Mouse (Mus musculus) hindbrain, postnatal 0 days (tissue): Measurements from ENCODE around the gene Dock4. TPM values are rescaled to one million over a fixed set of nuclear protein-coding genes. Genes with fewer than 3 reads are reported as not detected.

Source experiments
- ATAC-seq: fragments of 200-750 bp; cut with Nextera tagmentation; 2 replicates; pipeline ENCODE4 v1.8.0; 2017; ENCODE audit warnings: mild to moderate bottlenecking, moderate TSS enrichment, moderate library complexity
- DNase-seq: peaks from one replicate; pipeline ENCODE4 v3.0.0-alpha.2; 2015; ENCODE audit warnings: low spot score
- H3K27ac ChIP-seq: fragments of 300-500 bp; sonication (generic); 2 replicates; pipeline ENCODE4 v1.5.1; 2014; ENCODE audit warnings: mild to moderate bottlenecking
- H3K27me3 ChIP-seq: fragments of 300-500 bp; sonication (generic); 2 replicates; pipeline ENCODE4 v1.6.1; 2014; ENCODE audit warnings: low read length, mixed read lengths; ENCODE audit not compliant: insufficient read depth
- H3K36me3 ChIP-seq: fragments of 300-500 bp; sonication (generic); 2 replicates; pipeline ENCODE4 v1.6.1; 2014; ENCODE audit warnings: low read length, mixed read lengths; ENCODE audit not compliant: insufficient read depth
- H3K4me1 ChIP-seq: fragments of 300-500 bp; sonication (generic); 2 replicates; pipeline ENCODE4 v1.6.1; 2014; ENCODE audit warnings: antibody characterized with exemption, low read length, mixed read lengths; ENCODE audit not compliant: insufficient read depth
- H3K4me2 ChIP-seq: fragments of 300-500 bp; sonication (generic); 2 replicates; pipeline ENCODE4 v1.6.1; 2014; ENCODE audit warnings: low read depth, mild to moderate bottlenecking, low read length, moderate library complexity, mixed read lengths
- H3K4me3 ChIP-seq: fragments of 300-500 bp; sonication (generic); 2 replicates; pipeline ENCODE4 v1.5.1; 2014; ENCODE audit warnings: low read length
- H3K9ac ChIP-seq: fragments of 300-500 bp; sonication (generic); replicated peaks from 2 replicates; pipeline ENCODE4 v1.6.1; 2014; ENCODE audit warnings: mild to moderate bottlenecking, low read length, moderate library complexity, mixed read lengths
- H3K9me3 ChIP-seq: fragments of 300-500 bp; sonication (generic); 2 replicates; pipeline ENCODE4 v1.6.1; 2016; ENCODE audit warnings: low read length, mixed read lengths
- CTCF ChIP-seq: IDR thresholded peaks from 2 replicates; pipeline ENCODE4 v1.5.1; 2016; ENCODE audit warnings: antibody characterized with exemption, control low read depth, low read depth
- WGBS: fragments of 180-500 bp; shearing (Covaris S2); extraction: QIAGEN DNeasy Blood & Tissue Kit; methylation state at CpG from one replicate; pipeline ENCODE4 v1.1.7; 2014; 5-methylcytosine and 5-hydroxymethylcytosine counted together
- polyA plus RNA-seq: library from polyadenylated mRNA; unstranded; fragments of >200 nt; fragmentation: Nextera tagmentation; extraction: Ambion mirVana; gene quantifications from 2 replicates; pipeline ENCODE4 v1.2.1, GENCODE M21; 2015
- total RNA-seq: library from RNA; depleted of rRNA; stranded (reverse); fragments of >200 nt; gene quantifications from 2 replicates; pipeline ENCODE4 v1.2.3, GENCODE M21; 2014

Dock4 gene
- total and polyA plus RNA-seq, 2 experiments from 2014 or later, result 16.7 to 30.7 TPM

DNA sequence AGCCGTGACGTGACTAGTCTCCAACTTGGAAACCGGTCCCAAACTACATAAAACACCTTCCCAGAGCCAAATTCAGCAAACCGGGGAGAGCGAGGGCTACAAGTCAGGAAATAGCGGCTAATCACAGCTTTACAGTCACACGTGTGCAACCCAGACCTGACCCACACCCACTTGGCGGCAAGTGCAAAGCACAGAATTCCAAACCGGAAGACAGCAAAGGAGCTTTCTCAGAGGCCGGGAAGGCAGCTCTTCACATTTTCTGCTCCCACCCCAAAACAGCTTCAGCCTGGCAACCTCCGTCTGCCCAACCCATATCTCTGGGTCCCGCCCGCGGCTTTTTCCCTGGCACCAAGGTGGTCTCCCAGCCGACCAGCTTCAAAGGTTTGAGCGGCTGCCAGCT, 546 bp upstream of the Dock4 start:
- no peaks in the 10 kb centered on the region for H3K9me3 ChIP-seq
- DNase-seq (peak; percentile 63), ATAC-seq (peak; percentile 40)
- no peaks in the 10 kb centered on the region for H3K36me3 ChIP-seq
- peak overlapping the region; percentile 61 for H3K9ac ChIP-seq
- H3K27me3 ChIP-seq, result no peaks in the 10 kb centered on the region
- H3K4me3 ChIP-seq, result peak overlapping the region; percentile 75
- WGBS, result 2% methylated on average over 16 of the region's 16 CpGs
- no peak for TF ChIP-seq CTCF
- H3K4me2 ChIP-seq, result peak overlapping the region; percentile 67
- no peaks in the 10 kb centered on the region for H3K4me1 ChIP-seq
- peak overlapping the region; percentile 48; the same call in 1 of the 2 replicates for H3K27ac ChIP-seq

GRCm38 (mm10) chr12:40446450-40447381, 964 bp downstream of the Dock4 start:
- Histone ChIP-seq H3K27me3 (no peaks in the 10 kb centered on the region), H3K9ac (peak overlapping the region; percentile 69), H3K9me3 (no peaks in the 10 kb centered on the region), H3K4me3 (peak overlapping the region; percentile 75), H3K4me2 (peak overlapping the region; percentile 76), H3K4me1 (no peaks in the 10 kb centered on the region), H3K36me3 (no peaks in the 10 kb centered on the region), H3K27ac (peak overlapping the region; percentile 87)
- TF ChIP-seq CTCF, result no peak; the same call in 1 of the 2 replicates
- peak; percentile 58 for DNase-seq
- peak; percentile 8 for ATAC-seq
- WGBS, result 0% methylated on average over 44 of the region's 44 CpGs

DNA sequence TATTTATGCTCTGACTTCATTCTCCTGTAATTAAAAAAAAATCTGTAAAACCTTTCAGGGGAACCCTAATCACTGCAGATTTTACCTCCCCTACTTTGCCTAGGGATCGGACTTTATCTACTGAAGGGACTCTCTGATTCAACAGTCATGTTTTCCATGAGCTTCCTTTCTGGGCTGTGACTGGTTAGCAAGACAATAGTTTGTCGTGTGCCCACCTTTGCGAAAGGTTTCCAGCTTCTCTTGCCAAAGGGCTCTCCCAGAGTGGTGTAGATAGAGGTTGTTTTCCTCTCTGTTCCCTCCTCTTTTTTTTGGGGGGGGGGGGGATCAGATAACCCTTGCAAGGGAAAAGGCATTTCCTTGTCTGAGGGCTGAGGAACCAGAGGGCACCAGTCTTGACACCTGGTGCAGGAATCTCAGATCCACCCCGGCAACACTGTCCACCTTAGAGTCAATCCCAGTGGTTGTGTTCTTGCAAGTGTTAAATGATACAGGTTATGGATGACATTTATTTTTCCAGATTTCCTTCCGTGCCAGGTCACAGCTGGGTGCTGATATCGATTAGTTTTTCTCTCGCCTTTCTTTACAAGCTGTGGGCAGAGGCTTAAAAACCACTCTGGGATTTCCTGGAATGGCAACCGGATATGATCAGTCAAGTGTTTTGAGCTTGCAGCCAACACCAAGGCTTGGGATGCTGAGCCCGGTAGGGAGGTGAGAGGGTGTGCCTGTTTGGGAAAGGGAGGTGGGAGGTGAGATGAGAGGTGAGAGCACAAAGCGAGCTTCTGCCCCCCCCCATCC, 2.0 kb downstream of the Dock4 start:
- H3K9me3 ChIP-seq, result no peaks in the 10 kb centered on the region
- WGBS, result 8% methylated on average over 10 of the region's 10 CpGs
- peak overlapping the region; percentile 75 for H3K4me3 ChIP-seq
- H3K27me3 ChIP-seq, result no peaks in the 10 kb centered on the region
- no peaks in the 10 kb centered on the region for H3K36me3 ChIP-seq
- ATAC-seq (no peak), DNase-seq (peak; percentile 46)
- peak overlapping the region; percentile 87; the same call in 1 of the 2 replicates for H3K27ac ChIP-seq
- TF ChIP-seq CTCF, result no peak
- H3K4me2 ChIP-seq, result peak overlapping the region; percentile 76
- H3K9ac ChIP-seq, result peak overlapping the region; percentile 69
- H3K4me1 ChIP-seq, result no peaks in the 10 kb centered on the region

DNA sequence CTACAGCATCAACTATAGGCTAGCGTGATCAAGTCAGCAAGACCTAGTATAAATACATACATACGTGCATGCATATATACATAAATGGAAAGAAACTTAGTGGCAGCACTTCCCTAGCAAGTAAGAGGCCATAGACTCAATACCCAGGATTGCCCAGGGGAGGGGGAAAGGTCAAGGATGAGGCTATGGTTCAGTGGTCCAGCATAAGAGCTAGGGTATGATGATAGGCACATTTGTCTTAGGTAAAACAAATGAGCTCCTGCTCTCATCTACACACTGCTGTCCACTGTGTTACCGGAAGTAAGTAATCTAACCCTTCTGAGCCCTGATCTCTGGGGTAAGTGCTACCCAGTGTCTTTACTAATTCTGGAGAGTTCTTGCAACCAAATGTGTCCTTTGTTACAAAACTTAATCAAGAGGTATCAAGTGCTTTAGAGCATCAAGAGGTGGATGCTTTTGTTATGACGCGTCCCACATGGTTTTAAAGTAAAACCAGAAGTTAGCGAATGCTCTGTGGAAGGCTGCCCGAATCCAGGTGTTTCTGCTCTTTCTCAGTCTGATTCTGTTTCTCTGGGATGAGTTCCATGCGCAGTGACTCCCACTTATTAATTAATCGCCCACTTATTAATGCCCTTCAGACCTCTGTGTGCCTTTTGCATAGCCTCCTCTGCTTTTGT, 3.5 kb downstream of the Dock4 start:
- 0 out of 2 replicates have a peak overlapping the region, but pooled peaks have one; percentile 0 for H3K4me2 ChIP-seq
- no peak for TF ChIP-seq CTCF
- WGBS, result 89% methylated on average over 9 of the region's 9 CpGs
- H3K27me3 ChIP-seq, result no peaks in the 10 kb centered on the region
- no peaks in the 10 kb centered on the region for H3K4me1 ChIP-seq
- H3K27ac ChIP-seq, result no peak overlapping the region
- ATAC-seq (no peak), DNase-seq (no peak)
- H3K4me3 ChIP-seq, result no peak overlapping the region
- no peaks in the 10 kb centered on the region for H3K36me3 ChIP-seq
- H3K9me3 ChIP-seq, result no peaks in the 10 kb centered on the region
- no peak overlapping the region for H3K9ac ChIP-seq

DNA sequence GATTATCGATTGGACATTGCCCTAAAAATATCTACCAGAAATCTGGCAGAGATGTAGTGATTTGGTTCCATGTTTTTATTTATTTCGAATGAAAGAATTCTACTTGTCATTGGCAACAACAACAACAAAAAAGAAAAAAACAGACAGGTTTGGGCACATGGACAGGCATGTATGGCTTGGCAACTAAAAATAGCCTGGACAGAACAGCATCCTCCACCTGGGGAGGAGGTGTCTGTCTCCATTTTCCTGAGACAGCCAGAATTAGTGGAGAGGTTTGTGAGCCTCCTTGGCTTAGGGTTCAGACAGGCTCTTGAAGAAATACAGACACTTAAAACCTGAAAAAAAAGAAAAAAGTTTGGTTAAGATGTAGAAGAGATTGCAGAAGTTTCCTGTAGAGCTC, 10.8 kb downstream of the Dock4 start:
- Histone ChIP-seq H3K9ac (no peak overlapping the region), H3K27ac (no peak overlapping the region), H3K4me1 (no peaks in the 10 kb centered on the region), H3K27me3 (no peaks in the 10 kb centered on the region), H3K36me3 (no peaks in the 10 kb centered on the region), H3K9me3 (no peaks in the 10 kb centered on the region), H3K4me2 (no peak overlapping the region), H3K4me3 (no peak overlapping the region)
- ATAC-seq (no peak), DNase-seq (no peak)
- WGBS, result 93% methylated on average over 2 of the region's 2 CpGs
- no peak for TF ChIP-seq CTCF

DNA sequence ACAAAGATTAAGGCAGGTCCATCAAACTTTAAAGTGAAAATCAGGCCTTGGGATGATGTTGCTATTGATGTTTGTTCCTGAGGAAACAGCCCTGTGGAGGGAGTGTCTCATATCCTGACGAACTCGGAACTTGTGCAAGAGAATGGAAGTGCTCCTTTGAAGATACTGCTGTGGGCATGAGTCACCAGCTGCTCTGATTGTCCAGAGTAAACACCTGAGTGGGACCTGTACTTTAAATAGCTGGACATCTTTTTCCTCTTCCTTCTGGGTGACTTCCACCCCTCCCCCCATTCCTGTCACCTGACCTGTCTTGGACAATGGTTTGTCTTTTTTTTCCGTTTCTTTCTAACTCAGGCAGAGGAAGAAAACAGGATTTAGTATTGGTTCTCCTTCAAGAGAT, 13.2 kb downstream of the Dock4 start:
- 76% methylated on average over 3 of the region's 3 CpGs for WGBS
- ATAC-seq, result no peak
- Histone ChIP-seq H3K36me3 (no peaks in the 10 kb centered on the region), H3K9me3 (no peaks in the 10 kb centered on the region), H3K4me2 (no peak overlapping the region), H3K4me3 (no peak overlapping the region), H3K9ac (no peak overlapping the region), H3K27me3 (no peaks in the 10 kb centered on the region), H3K4me1 (peaks cover 11% of the 10 kb centered on the region), H3K27ac (no peak overlapping the region)
- TF ChIP-seq CTCF, result no peak
- DNase-seq, result no peak
